Mouse (Mus musculus): Measurements from ENCODE around the gene Vkorc1. TPM values are rescaled to one million over a fixed set of nuclear protein-coding genes. Genes with fewer than 3 reads are reported as not detected.

Gene Vkorc1
- polyA plus RNA-seq, 1 experiment from 2014 or later = 165 TPM

GRCm38 (mm10) chr7:127876041-127876466 lies 19.4 kb downstream of the Vkorc1 start, which contains the start of gene Zfp646:
Zfp646 (plus strand) TSS chr7:127876221.
- TF ChIP-seq CTCF (IDR thresholded peaks at IDR 0.05; ENCODE audit: low read depth) = no peak
- Histone ChIP-seq H3K4me3 (replicated peaks; ENCODE audit: low read depth, low read length) (peak within 1 kb of the TSS; percentile 79), H3K36me3 (ENCODE audit: insufficient read depth, low read length) (peaks cover 29% of the 10 kb centered on the region), H3K9me3 (replicated peaks; ENCODE audit: low read length) (no peaks in the 10 kb centered on the region), H3K9ac (ENCODE audit: low read depth, low read length) (peak within 1 kb of the TSS; percentile 90), H3K27me3 (ENCODE audit: insufficient read depth, low read length) (no peaks in the 10 kb centered on the region), H3K4me1 (replicated peaks; ENCODE audit: insufficient read depth, low read length) (peaks cover 16% of the 10 kb centered on the region; the same call in 1 of the 2 replicates), H3K27ac (peak within 1 kb of the TSS; percentile 98), H3K4me2 (ENCODE audit: low read length) (peak within 1 kb of the TSS; percentile 66)
- peak; percentile 88 for ATAC-seq (replicated peaks; ENCODE audit: low FRiP score, low read depth)
- WGBS = 0% methylated on average over 40 of the region's 41 CpGs
- peak; percentile 93 for DNase-seq (ENCODE audit: low spot score)

DNA sequence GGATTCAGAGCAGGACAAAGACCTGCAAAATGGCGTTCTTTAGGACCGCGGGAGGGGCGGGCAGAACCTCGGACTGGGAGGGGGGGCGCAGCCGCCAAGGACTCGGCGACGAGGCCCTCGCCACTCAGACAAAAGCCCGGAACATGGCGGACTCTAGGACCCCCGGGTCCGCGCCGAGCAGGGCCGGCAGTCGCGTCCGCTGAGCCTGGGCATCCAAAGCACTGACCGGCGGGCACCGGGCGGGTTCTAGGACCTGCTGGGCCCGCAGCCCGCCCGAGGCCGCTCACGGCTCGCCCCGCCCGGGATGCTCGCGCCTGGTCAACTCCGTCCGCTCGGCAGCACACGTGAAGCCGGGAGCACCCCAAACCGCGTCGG lies 19.8 kb downstream of the Vkorc1 start:
- peaks cover 24% of the 10 kb centered on the region for H3K36me3 ChIP-seq (ENCODE audit: insufficient read depth, low read length)
- no peak for TF ChIP-seq CTCF (IDR thresholded peaks at IDR 0.05; ENCODE audit: low read depth)
- no peaks in the 10 kb centered on the region for H3K27me3 ChIP-seq (ENCODE audit: insufficient read depth, low read length)
- H3K9ac ChIP-seq (ENCODE audit: low read depth, low read length) = peak overlapping the region; percentile 90
- peak overlapping the region; percentile 66 for H3K4me2 ChIP-seq (ENCODE audit: low read length)
- 2% methylated on average over 42 of the region's 43 CpGs for WGBS
- H3K9me3 ChIP-seq (replicated peaks; ENCODE audit: low read length) = no peaks in the 10 kb centered on the region
- H3K27ac ChIP-seq = peak overlapping the region; percentile 98
- peak overlapping the region; percentile 79 for H3K4me3 ChIP-seq (replicated peaks; ENCODE audit: low read depth, low read length)
- DNase-seq (ENCODE audit: low spot score) (peak; percentile 97), ATAC-seq (replicated peaks; ENCODE audit: low FRiP score, low read depth) (peak; percentile 95)
- H3K4me1 ChIP-seq (replicated peaks; ENCODE audit: insufficient read depth, low read length) = peaks cover 16% of the 10 kb centered on the region; the same call in 1 of the 2 replicates

DNA sequence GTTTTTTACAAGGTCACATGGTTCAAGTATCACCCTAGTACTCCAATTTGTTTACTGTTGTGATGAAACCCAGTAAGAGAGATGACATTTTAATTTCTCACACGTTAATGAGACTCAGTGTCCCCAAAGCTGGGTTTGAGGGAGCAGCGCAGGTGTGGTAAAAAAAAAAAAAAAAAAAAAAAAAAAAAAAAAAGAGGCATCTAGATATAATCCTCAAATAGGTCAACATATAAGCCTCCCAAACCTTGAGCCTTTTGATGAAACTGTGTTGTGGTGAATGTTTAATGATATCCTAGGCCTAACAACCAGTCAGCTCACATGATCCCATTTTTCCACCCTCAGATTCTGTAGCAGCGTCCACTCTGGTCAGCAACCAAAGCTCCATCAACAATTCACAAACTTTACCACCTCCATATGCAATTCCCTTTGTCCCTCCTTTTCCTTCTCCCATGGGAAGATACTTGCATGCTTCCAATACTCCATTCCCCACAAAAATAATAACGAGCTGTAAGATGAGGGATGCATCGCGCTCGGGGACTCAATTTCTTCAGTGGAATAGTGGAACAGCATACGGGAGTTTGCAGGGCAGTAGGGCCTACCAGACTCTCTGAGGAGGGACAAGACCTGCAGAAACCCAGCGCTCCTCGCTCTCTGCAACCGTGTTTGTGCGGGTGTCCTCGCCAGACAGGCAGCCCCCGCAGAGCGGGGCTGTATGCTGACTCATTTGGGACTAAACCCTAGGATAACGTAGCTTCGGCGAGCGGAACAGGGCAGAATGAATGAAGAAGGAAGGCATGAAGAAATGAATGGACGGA lies 20.4 kb downstream of the Vkorc1 start:
- ATAC-seq (replicated peaks; ENCODE audit: low FRiP score, low read depth) (peak; percentile 19; the same call in 1 of the 2 replicates), DNase-seq (ENCODE audit: low spot score) (no peak)
- no peak for TF ChIP-seq CTCF (IDR thresholded peaks at IDR 0.05; ENCODE audit: low read depth)
- Histone ChIP-seq H3K36me3 (ENCODE audit: insufficient read depth, low read length) (peaks cover 18% of the 10 kb centered on the region), H3K4me1 (replicated peaks; ENCODE audit: insufficient read depth, low read length) (peaks cover 16% of the 10 kb centered on the region; the same call in 1 of the 2 replicates), H3K27me3 (ENCODE audit: insufficient read depth, low read length) (no peaks in the 10 kb centered on the region), H3K27ac (peak overlapping the region; percentile 47; the same call in 1 of the 2 replicates), H3K9me3 (replicated peaks; ENCODE audit: low read length) (no peaks in the 10 kb centered on the region), H3K9ac (ENCODE audit: low read depth, low read length) (peak overlapping the region; percentile 90), H3K4me2 (ENCODE audit: low read length) (peak overlapping the region; percentile 66), H3K4me3 (replicated peaks; ENCODE audit: low read depth, low read length) (peak overlapping the region; percentile 79)
- whole genome bisulfite sequencing = 1% methylated on average over 20 of the region's 20 CpGs

GRCm38 (mm10) chr7:127870136-127870821 lies 25.1 kb downstream of the Vkorc1 start:
- ATAC-seq (replicated peaks; ENCODE audit: low FRiP score, low read depth) = no peak
- TF ChIP-seq CTCF (IDR thresholded peaks at IDR 0.05; ENCODE audit: low read depth) = peak; percentile 47; the same call in 1 of the 2 replicates
- Histone ChIP-seq H3K36me3 (ENCODE audit: insufficient read depth, low read length) (peaks cover 24% of the 10 kb centered on the region), H3K4me1 (replicated peaks; ENCODE audit: insufficient read depth, low read length) (peaks cover 10% of the 10 kb centered on the region; the same call in 1 of the 2 replicates), H3K27me3 (ENCODE audit: insufficient read depth, low read length) (no peaks in the 10 kb centered on the region), H3K9ac (ENCODE audit: low read depth, low read length) (no peak overlapping the region), H3K9me3 (replicated peaks; ENCODE audit: low read length) (no peaks in the 10 kb centered on the region), H3K4me3 (replicated peaks; ENCODE audit: low read depth, low read length) (no peak overlapping the region), H3K27ac (no peak overlapping the region), H3K4me2 (ENCODE audit: low read length) (no peak overlapping the region)
- WGBS = 81% methylated on average over 5 of the region's 5 CpGs
- no peak for DNase-seq (ENCODE audit: low spot score)

GRCm38 (mm10) chr7:127869149-127869810 lies 26.1 kb downstream of the Vkorc1 start:
- peaks cover 24% of the 10 kb centered on the region for H3K36me3 ChIP-seq (ENCODE audit: insufficient read depth, low read length)
- no peak for TF ChIP-seq CTCF (IDR thresholded peaks at IDR 0.05; ENCODE audit: low read depth)
- peak; percentile 53 for DNase-seq (ENCODE audit: low spot score)

DNA sequence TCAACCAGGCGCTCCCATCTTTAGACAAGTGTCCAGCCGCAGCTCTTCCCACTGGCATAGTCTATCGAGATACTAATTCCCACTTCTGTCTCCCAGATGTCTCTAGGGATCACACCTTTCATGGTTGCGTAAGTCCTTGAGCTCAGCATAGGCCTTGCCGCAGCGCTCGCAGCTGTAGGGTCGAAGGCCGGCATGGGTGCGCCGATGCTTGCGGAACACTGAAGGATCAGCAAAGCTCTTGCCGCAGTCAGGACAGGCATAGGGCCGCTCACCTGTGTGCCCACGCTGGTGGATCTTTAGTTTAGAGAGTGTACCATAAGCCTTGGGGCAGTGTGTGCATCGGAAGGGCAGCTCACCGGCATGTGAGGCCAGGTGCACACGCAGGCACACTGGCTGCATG lies 27.8 kb downstream of the Vkorc1 start:
- Histone ChIP-seq H3K4me3 (replicated peaks; ENCODE audit: low read depth, low read length) (no peak overlapping the region), H3K9me3 (replicated peaks; ENCODE audit: low read length) (no peaks in the 10 kb centered on the region), H3K4me2 (ENCODE audit: low read length) (no peak overlapping the region), H3K9ac (ENCODE audit: low read depth, low read length) (no peak overlapping the region), H3K4me1 (replicated peaks; ENCODE audit: insufficient read depth, low read length) (no peaks in the 10 kb centered on the region), H3K27ac (no peak overlapping the region), H3K36me3 (ENCODE audit: insufficient read depth, low read length) (peaks cover 24% of the 10 kb centered on the region), H3K27me3 (ENCODE audit: insufficient read depth, low read length) (no peaks in the 10 kb centered on the region)
- TF ChIP-seq CTCF (IDR thresholded peaks at IDR 0.05; ENCODE audit: low read depth) = no peak
- WGBS = 96% methylated on average over 18 of the region's 18 CpGs
- ATAC-seq (replicated peaks; ENCODE audit: low FRiP score, low read depth) (no peak), DNase-seq (ENCODE audit: low spot score) (no peak)

More at GRCm38 (mm10) chr7:127869149-127869810, 26.1 kb downstream of the Vkorc1 start:
- H3K9me3 ChIP-seq (replicated peaks; ENCODE audit: low read length) = no peaks in the 10 kb centered on the region
- peaks cover 6% of the 10 kb centered on the region; the same call in 1 of the 2 replicates for H3K4me1 ChIP-seq (replicated peaks; ENCODE audit: insufficient read depth, low read length)
- H3K9ac ChIP-seq (ENCODE audit: low read depth, low read length) = no peak overlapping the region
- no peak overlapping the region for H3K27ac ChIP-seq
- no peak overlapping the region for H3K4me3 ChIP-seq (replicated peaks; ENCODE audit: low read depth, low read length)
- ATAC-seq (replicated peaks; ENCODE audit: low FRiP score, low read depth) = no peak
- WGBS = 70% methylated on average over 3 of the region's 3 CpGs
- no peaks in the 10 kb centered on the region for H3K27me3 ChIP-seq (ENCODE audit: insufficient read depth, low read length)
- no peak overlapping the region for H3K4me2 ChIP-seq (ENCODE audit: low read length)

Measured in kidney, postnatal 0 days (tissue).